Mouse (Mus musculus) megakaryocyte-erythroid progenitor cell, adult 5 weeks (primary cell): ENCODE measurements around the gene Tmem150a. TPM values are rescaled to one million over a fixed set of nuclear protein-coding genes. Genes with fewer than 3 reads are reported as not detected.

Source experiments
- polyA plus RNA-seq: library from polyadenylated mRNA; stranded (reverse); fragments of >175 nt; gene quantifications from 2 replicates; pipeline ENCODE4 v1.2.3, GENCODE M21; 2012

The Tmem150a gene
- 5.4 and 6.1 TPM in 2 replicates for polyA plus RNA-seq

DNA sequence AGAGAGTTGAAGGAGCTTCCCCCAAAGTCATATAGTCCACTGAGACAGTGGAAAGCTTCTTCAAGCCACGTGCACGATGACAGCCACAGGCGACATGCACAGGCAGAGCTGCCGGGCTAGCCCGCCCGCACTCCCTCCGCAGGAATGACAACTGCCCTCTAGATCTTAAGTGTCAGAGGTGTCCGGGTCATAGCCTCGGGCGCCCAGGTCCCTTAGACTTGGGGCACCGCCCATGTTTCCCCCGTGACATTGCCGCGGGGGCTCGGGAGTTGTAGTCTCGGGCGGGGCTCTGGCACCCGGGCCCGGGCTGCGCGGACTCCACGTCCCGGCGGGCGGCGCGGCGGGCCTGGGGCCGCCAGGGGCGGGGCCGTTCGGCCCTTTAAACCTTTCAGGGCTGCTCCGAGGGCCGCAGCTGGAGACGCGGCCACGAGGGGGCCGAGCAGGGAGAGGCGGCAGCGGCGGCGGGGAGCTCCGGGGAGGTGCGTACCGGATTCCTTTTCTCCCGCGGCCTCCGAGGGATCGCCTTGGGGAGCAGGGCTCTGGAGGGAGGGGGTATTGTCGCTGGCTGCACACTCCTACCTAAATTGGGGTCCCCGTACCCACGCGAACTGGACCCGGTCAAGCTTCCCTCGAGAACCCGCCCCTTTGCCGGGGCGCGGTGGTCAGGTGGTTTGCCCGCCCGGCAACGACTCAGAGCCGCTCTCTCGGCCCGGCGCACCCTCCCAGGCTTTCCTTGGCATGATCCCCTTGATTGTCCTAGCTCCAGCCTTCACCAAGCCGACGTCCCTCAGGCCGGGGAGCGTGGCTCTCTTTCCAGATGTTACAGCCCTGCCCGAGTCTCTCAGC lies at the start of gene Tmem150a:
Gene Tmem150a, plus strand, starts transcription at position 382 of the 846 bp plus-strand sequence.

DNA sequence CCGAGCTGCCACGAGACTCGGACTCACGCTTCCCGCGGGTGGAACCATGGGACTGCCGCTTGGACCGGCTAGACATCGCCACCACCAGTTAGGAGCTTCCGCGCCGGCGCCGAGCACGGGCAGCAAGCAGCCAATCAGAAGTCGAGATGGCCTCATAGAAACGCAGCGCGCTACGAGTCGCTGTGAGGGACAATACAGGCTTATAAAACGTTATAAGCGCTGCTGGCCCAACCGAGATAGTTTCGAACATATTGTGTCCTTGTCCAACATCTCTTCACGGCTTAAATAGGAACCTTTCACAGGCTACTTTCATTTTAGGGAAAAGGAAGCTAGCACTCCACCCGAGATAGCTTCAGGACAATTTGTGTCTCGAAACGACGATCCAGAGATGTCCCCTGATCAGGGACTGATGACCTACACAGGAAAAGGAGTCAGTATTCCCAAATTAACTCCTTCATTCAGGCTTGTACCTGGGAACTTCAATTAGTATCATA lies 10.1 kb upstream of the Tmem150a start, which contains the start of gene Usp39:
Gene Usp39, minus strand, starts transcription at position 111 of the 494 bp plus-strand sequence.

DNA sequence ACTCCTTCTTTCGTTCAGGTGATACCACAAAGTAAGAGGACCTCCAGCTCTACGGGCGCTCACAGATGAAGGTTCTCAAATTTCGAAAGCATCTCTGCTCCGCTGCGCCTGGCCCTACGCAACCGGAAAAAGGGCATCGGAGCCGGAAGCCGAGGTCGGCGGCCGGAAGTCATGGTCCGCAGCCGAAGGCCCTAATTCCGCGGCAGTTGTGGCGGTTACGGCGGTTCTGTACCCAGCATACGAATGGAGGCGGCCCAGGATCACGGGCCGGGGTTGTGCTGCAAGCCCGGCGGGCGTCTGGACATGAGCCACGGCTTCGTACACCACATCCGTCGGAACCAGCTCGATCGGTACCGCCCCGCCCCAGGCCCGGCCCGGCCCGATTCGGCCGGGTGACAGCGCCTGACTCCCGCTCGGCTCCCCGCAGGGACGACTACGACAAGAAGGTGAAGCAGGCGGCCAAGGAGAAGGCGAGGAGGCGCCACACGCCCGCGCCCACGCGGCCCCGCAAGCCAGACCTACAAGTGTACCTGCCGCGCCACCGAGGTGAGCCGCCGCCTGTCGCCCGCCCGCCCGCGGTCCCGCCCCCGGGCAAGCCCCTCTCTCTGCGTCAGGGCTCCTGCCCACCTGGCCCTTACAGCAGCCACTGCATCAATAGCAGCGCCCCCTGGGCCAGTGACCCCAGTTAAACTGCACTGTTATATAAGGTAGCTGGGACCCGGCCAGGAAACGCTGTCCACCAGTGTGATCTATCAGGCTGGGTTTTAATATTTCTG lies 7.9 kb upstream of the Tmem150a start, which contains the start of gene 0610030E20Rik:
Gene 0610030E20Rik, plus strand, starts transcription at position 152 of the 776 bp plus-strand sequence.

DNA sequence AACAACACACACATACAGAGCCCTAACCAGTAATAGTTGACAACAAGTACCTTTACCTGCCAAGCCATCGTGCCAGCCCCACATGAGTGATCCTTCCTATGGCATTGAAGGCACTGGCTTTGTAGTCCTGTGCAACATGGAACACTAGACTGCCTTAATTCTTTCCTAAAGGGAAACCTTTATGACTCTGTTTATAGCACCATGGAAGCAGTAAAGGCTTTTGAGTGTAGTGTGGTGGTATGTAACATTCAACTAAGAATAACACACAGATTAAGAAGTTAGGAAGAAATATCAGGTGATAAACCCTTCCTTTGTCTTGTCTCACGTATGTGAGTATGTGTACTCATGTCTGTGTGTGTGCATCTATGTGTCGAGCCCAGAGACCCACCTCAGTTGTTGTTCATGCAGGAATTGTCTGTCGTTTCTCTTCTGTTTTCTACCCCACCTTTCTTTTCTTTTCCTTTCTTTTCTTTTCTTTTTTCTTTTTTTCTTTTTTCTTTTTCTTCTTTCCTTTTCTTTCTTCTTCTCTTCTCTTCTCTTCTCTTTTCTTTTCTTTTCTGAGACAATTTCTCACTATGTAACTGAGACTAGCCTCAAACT lies 11.7 kb downstream of the Tmem150a start, which contains the start of gene Rnf181:
Gene Rnf181, minus strand, starts transcription at position 113 of the 600 bp plus-strand sequence.

DNA sequence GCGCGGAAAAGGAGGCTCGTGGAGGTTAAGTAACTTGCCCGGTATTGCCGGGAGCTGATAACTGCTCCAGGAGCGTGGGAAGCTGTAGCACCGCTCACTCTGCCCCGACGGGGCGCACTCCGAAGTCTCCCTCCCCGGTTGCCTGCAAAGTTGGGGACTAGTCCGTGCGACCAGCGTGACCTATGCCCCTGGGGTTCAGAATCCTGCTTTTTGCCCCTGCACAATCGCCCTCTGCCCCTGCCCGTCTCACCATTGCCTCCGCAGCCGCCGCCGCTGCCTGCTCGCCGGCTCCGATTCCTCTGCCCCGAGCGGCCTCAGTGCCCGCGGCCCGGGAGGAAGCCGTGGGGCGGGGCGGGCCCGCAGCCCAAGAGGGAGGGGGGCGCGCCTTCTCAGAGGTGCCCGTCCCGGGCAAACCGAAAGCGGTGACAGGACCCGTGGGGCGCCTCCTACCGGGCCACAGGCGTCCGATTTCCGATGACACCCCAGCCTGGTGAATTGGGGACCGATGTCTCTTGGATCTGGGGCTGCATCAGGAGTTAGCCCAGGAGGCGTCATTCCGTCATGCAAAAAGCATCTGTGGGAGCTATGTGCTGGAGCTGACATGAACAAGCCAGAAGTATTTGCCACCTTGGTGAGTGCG lies 25.0 kb downstream of the Tmem150a start, which contains the start of gene Vamp5:
Gene Vamp5, minus strand, starts transcription at position 338 of the 640 bp plus-strand sequence.

DNA sequence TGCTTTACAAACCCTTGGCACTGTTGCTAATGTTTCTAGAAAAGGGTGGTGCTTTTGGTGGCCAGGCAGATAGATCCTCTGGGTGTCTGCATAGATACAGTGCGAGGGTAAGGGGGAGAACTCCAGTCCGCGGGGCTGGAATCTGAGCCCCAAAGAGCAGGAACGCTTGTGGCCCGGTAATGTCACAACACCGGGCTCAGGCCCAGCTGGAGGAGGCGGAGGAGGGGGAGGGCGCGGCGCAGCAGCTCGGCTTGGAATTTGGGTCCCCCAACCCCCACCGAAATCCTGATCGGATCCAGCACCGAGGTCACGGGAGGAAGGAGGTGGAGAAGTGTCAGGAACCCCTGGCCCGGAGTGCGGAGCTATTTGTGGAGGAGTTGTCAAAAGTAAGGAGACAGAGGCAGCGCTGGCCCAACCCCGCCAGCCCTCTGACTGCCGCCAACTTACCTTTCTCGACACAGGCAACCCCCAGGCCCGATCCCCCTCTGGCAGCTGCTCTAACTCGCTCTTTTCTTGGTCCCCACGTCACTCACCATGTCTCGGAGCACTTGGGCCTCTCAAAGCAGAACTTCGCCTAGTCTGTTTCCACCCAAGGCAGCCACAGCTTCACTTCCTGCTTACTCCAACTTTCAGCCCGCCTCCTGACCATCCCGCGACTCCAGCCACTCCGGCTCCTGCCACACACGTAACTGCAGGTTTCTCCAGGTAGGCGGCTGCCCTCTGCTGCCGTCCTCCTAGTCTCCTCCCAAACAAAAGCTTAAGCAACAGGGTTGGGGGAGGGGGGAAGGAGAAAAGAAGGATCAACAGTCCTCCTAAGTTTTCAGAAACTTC lies 34.9 kb downstream of the Tmem150a start, which contains the start of gene Vamp8:
Gene Vamp8, minus strand, starts transcription at position 763 of the 831 bp plus-strand sequence.

Other genes starting within 250 kb of the Tmem150a start
- gene Atoh8, start 119.9 kb upstream of the Tmem150a start, polyA plus RNA-seq = 1.5 and 1.9 TPM in 2 replicates
- 0.75 and 0.89 TPM in 2 replicates for gene Sftpb, start 50.8 kb upstream of the Tmem150a start, polyA plus RNA-seq
- gene Usp39, start 10.3 kb upstream of the Tmem150a start, polyA plus RNA-seq = 19.2 and 20.5 TPM in 2 replicates
- 21.0 and 25.7 TPM in 2 replicates for gene 0610030E20Rik, start 8.1 kb upstream of the Tmem150a start, polyA plus RNA-seq
- 53.5 and 54.0 TPM in 2 replicates for gene Rnf181, start 11.5 kb downstream of the Tmem150a start, polyA plus RNA-seq
- 38.0 and 73.4 TPM in 2 replicates for gene Vamp5, start 25.0 kb downstream of the Tmem150a start, polyA plus RNA-seq
- gene Vamp8, start 35.3 kb downstream of the Tmem150a start, polyA plus RNA-seq = 101 and 138 TPM in 2 replicates
- 5.7 and 6.1 TPM in 2 replicates for gene Ggcx, start 58.9 kb downstream of the Tmem150a start, polyA plus RNA-seq
- 40.2 and 40.7 TPM in 2 replicates for gene Mat2a, start 84.1 kb downstream of the Tmem150a start, polyA plus RNA-seq
- 0.05 TPM in 1 of 2 replicates, not detected in the other for gene Sh2d6, start 166.3 kb downstream of the Tmem150a start, polyA plus RNA-seq
- 83.9 and 86.4 TPM in 2 replicates for gene Capg, start 188.9 kb downstream of the Tmem150a start, polyA plus RNA-seq
- 17.2 and 19.5 TPM in 2 replicates for gene Elmod3, start 243.0 kb downstream of the Tmem150a start, polyA plus RNA-seq
- gene Retsat, start 243.0 kb downstream of the Tmem150a start, polyA plus RNA-seq = 26.8 and 28.9 TPM in 2 replicates